Mouse (Mus musculus) spleen, postnatal 10 days (tissue): Measurements from ENCODE around the gene Slc10a7.
"Not testable (repeated sequence)": the region's sequence is repeated elsewhere in the genome, so short reads cannot be mapped to it uniquely, and the experiment has no call there.

Source experiments
- DNase-seq, 2 experiments: peaks; one replicate each; pipeline ENCODE4 v3.0.0; 2021 to 2022; ENCODE audit warnings: low spot score in 2 of 2

Gene Slc10a7

DNA sequence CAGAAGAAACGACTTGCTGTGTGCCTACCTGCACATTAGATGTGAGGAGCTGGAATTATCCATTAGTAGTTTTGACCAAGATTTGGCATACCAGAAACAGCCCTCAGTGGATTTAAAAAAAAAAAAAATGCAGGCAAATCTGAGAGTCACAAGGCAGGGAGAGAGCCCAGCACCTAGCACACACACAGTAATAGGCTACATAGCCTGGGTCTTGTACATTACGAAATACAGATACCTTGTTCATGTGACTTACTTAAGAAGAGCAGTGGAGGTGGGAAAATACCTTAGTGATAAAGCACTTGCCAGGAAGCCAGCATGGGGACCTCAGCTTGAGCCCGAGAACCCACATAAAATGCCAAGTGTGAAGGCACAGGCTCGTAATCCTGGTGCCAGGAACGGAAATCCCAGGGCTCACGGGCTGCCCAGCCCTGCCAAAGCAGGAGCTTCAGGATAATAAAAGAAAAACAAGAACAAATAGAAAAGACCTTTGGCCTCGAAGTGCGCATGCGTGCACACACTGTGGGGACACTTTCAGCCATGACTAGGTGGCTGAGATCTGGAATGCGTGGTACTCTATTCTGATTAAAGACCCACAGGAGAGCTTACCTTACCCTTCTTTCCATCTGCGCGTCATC lies 155.3 kb downstream of the Slc10a7 start:
- no peak for DNase-seq

DNA sequence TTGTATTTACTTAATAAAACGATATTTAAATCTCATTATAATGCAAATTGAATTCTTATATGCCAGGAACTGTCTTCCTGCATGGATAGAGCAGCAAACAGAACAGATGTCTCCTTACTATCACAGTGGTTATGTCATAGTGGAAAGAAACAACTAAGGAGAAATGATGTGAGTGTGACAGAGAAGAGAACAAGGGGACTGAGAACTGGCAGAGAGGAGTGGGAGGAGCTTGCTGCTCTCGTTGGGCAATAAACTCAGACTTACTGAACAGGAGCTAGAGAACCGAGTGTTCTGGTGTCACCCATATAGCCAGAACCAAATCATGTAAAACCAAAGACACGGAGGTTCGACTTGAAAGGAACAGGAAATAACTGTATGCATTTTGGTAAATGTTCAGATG lies 158.3 kb downstream of the Slc10a7 start:
- DNase-seq = no peak

DNA sequence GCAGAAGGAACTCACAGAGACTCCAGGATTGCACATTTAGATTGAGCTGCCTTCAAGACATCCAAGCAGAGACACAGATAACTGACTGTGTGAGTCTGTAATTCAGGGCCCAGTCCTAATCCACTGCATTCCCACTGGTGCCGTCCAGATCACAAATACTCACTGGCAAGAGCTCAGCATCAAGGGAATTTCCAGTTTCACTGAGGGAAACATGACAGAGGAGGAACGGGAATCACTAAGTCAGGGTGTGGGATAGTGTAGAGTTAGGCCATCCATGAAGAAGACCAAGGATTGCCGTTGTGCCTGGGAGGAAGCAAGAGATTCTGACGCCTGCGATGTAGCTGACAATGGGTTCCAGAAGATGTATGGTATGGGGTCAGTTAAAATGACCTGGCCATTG lies 159.1 kb downstream of the Slc10a7 start:
- DNase-seq = no peak

DNA sequence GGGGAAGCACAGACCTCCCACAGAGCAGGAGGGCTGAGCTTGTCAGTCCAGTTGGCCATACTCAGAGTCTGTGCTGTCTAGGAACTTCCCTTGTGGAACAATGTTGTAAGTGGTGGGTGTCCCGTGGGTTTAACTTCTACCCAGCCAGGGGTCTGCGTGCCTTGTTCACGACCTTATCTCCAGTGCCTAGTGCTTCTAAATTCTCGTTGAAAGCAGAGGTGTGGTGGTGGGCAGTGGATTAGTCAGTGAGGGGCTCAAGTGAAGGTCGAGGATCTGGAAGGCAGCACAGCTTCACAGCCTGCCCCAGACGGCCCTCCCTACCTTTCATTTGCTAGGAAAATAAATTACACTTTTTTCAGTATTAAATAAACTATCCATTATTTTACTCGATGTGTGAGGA lies 161.1 kb downstream of the Slc10a7 start:
- no peak for DNase-seq

DNA sequence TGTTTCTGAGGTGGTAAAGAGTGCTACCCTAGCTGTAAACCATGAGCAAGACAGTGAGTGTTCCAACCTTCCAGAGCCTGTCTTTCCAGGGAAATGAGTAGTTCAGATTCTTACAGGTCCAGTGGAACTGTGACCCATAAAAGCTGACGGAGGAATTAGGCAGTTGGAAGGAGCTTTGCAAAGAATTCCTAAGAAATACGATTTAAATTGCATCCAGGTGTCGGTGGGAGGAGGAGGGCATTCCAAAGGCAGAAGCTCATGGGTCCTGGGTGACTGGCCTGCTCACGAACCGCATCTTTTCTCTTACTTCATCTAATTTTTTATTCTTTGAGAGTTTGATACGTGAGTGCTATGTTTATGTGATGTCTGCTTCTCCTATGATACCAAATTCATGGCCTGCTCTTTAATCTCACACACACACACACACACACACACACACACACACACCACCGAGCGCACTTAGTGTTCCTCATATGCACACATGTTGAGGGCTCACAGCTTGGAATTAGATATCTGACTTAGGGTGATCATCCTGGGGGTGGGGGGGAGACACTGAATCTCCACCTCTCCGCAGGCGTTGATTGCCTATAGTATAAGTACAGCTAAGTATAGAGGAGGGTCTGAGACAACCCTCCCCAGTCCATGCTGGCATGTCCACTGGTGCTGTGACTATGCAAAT lies 169.5 kb downstream of the Slc10a7 start:
- DNase-seq = no peak

DNA sequence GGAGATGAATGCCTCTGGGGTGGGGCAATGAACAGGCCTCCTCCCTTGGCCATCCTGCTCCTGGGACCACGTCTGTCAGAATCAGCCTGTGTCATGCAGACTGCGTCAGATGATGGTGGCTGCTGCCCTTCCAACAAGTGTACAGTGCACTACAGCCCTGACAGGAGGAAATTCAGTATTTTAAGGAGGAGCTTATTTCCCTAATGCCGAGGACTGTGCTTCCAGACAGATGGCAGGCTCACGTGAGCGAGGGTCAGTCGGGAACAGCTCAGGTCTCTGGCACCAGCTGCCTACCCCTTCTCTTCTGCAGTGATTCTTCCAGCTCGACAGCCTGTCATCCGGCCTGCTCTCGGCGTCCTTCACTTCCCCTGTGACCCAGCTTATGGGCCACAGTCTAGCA lies 181.6 kb downstream of the Slc10a7 start:
- DNase-seq = no peak

DNA sequence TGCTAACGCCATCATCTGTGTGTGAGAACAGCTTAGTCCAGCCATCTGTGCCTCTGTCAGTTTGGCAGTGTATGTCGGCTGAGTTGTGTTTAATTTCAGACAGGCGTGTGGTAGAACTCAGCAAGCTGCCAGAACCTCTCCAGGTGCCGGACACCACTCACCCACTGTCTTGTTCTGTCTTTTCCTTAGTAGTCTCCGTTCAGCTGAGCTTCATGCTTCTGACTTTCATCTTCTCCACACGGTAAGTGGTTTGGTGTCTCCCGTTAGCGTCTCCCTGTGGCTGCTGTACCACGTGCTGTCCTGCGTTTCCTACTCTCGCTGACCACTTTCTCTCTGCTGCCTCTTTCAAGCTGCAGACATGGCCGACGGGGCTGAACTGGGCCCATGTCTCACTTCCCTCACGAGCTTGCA lies 189.2 kb downstream of the Slc10a7 start:
- DNase-seq = no peak

DNA sequence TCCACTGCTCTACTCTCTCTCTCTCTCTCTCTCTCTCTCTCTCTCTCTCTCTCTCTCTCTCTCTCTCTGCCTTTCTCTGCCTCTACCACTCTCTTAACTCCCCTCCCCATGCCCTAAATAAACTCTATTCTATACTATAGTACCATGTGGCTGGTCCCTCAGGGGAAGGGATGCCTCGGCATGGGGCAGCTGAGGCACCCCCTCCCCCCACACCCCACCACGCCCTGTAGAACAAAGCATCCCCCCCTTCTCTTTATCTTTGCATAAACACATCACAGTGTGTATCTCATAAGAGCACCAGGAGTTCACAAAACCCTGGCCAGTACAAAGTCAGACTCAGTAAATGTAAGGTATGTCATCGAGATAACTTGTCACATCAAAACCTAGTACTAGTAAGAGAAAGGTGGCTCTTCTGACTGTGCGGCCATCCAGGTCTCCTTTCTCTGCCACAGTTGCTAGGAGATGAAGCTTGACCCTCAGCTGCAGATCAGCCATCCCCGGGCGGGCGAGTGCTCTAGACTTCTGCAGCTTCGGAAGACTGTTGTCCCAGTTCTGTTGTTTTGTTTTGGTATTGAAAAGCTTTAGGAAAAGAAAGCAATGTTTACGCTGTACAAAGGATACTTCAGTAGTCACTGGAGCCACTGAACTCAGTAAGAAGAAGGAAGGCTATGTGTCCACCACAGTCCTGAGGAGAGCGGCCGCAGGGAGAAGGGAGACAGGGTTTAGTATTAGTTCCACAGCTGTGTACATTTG lies 194.1 kb downstream of the Slc10a7 start:
- no peak for DNase-seq

DNA sequence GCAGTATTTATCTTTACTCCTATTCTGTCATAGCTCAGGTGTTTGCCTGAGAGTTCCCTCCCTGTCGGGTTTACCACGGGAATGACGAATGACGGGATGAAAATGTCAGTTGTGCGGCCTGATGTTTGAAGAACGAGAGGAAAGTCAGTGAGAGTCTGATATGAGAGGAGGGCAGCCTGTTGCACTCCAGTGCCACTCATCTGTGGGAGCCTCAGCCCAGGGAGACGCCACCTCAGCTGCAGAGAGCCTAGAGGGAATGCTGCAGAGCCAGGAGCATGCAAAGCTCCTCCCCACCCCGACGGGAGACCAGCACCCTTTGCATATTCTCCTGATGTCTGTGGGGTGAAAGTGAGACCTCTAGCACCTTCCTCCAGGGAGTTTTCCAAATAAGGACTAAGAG lies 196.8 kb downstream of the Slc10a7 start:
- no peak for DNase-seq

DNA sequence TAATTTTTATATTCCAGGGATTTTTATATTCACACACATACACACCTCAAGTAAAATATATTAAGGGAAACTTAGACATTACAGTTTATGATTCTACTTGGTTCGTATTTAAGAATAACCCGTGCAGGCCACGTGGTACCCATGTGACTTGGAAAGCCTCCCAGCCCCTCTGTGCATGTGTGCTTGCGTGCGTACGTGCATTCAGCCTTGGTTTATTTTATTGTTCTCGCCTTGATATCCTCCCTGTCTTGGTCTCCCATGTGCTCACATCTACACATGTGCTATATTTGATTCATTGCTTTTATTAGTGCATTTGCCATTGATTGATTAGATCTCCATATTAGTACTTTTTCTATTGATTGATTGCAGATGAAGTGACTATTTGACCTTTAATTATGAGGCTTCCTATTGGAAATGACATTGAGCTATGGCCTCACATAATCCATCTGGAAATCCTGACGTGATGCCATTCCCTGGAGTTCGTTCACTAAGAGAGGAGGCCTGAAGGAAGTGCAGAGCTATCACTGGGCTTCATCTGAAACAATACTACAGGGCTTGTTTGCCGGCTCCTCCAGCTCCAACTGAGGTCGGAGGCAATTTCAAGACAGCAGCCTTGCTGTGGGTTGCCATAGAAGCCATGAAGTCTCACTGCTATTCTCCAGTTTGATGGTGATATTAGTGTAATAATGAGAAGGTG lies 200.9 kb downstream of the Slc10a7 start:
- no peak for DNase-seq

DNA sequence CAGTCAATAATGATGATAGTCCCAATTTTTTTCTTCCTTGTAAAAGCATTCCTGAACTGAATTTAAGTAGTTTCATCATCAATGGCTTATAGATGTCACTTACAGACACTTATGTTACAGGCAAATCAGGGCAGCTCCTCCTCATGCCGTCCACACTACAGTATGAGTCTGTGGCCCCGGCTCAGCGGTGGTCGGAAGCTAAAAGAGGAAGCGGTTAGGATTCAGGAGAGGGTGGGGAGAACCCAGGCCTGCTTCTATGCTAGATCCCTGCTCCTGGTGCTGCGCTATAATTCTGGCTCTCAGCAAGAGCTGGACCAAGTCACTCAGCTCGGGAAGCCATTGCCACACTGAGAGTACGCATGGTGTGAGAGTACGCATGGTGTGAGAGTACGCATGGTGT lies 201.8 kb downstream of the Slc10a7 start:
- DNase-seq = no peak

DNA sequence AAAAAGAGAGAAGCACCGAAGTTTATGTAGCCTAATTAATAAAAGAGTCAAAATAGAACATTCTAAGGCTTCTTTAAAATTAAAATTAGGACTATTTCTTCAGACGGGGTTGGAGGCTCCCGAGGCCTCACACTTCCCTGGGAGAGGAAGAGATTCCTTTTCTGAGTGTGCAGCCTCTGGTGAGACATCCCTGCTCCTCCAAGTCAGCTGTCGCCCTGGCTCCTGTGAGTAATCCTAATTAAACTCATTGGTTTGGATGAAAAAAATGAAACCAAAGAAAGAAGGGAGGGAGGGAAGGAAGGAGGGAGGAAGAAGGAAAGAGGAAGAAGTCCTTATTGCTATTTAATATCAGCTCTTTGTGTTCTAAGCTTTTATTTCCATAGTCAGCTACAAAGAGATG lies 205.7 kb downstream of the Slc10a7 start:
- no peak for DNase-seq

DNA sequence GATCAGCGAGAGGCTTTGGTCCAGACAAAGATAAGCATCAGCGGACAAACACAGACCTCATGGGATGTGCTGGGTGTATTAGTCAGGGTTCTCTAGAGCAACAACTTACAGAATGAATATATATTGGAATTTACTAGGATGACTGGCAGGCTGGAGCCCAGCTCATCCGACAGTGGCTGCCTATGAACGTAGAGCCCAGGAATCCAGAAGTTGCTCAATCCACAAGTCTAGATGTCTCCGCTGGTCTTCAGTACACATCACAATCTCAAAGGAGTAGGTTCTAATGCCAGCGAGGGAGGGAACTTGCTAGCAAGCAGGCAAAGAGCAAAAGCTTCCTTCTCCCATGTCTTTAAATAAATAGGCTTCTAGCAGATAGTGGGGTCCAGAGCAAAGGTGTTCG lies 207.4 kb downstream of the Slc10a7 start:
- DNase-seq = no peak

DNA sequence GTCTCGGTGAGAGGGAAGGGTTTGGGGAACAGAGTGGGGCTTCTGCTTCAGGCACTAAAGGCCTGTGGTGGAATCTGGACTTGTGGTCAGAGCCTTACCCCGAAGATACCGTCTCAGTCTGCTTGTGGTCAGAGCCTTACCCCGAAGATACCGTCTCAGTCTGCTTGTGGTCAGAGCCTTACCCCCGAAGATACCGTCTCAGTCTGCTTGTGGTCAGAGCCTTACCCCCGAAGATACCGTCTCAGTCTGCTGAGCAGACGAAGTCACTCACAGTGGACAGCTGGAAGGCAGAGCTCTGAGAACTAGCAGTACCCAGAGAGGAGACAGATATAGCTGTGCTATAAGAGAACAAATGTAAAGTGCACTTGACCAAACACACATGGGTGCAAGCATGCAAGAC lies 208.0 kb downstream of the Slc10a7 start:
- DNase-seq = not testable (repeated sequence)

DNA sequence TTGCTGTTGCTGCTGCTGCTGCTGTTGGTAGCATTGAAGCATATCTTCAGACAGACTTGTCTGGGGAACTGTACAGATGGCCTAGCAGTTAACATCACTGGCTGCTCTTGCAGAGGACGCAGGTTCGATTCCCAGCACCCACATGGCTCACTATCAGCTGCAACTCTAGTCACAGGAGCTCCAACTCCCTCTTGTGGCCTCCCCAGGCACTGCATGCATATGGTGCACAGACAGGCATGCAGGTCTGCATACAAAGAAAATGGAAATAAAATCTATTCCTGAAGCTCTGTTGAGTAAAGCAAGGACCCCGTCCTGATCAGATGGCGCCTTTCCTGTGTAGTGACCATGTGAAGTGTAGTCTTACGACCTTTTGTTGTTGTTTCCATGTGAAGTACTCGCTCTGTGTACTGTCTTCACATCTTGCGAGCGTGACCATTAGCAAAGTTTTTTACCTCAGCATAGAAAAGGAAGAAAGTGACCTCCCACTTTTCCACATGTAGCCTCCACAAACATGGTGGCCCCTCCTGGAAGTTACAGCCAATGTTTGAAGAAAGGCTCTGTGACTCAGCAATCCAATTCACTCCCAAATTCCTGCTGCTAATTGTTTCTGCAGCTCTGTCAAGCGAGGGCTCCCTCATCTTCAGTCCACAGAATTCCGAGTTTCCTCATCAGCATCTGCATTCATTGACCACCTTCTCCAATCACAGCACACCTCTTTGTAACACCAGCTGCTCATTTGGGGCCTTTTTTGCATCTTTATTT lies 210.3 kb downstream of the Slc10a7 start:
- DNase-seq = no peak

DNA sequence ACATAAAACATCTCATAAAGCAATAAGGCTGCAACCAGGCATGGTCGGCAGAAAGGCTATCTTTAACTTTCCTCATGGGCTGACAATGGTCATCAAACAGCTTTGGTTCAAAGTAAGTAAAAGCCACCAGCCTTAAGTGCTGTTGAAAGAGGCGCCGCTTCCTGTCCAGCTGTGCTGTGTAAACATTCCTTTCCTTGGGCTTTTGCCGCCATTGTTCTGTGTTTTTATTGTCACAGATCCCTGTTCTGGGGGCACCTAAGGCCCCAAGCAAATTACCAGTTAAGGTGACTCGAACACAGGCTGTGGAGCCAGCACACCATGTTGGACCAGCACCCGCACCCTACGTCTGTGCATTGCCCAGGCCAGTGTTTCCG lies 210.9 kb downstream of the Slc10a7 start:
- DNase-seq = no peak

DNA sequence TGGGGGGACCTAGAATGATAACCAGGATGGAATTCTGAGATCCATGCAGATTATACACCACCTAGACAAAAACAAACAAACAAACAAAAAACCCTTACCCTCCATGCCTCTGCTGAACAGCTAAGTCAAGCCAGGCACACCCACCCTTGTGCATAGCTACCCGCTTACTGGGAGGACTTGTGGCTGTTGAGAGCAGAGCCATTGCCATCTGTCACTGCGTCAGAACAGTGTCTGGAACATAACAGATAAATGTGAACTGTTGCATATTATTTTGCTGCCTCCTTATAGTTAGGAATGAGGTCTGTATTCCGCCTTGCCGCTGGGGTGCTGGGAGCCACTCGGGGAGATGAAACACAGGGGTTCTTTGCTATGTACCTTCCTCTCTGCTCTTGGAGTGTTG lies 212.4 kb downstream of the Slc10a7 start:
- DNase-seq = no peak

DNA sequence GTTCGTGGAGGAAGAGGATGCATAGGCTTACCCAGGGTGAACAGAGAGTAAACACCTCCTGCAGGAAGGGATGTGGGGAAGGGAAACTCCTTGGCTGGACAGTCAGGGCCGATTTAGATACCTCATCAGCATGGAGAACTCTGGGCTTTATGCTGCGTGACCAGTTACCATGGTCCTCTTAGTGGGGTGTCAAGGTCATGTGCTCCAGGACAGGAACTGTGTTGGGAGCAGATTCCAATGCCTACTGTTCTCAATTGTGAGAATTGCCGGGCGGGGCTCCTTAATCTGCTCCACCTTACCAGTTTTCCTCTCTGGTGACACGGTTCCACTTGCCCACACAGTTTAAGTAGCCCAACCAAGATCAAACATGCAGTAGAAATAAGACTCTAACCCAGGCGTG lies 213.1 kb downstream of the Slc10a7 start:
- DNase-seq = no peak

DNA sequence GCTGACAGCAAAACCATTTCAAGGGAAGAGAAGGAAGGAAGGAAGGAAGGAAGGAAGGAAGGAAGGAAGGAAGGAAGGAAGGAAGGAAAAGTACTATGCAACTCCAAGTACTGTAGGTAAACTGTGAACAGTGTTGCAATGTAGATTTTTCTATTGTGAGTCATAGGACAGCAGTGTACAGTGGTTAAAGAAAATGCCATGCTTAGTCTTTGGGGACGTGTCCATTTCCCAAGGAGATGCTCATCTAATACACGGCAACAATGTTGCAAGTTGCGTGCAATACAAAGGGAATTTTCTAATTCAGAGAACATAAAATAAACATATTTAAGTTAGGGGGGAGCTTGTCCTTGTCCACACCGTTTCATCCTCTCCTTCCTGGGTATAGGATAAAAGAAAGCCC lies 215.7 kb downstream of the Slc10a7 start:
- DNase-seq = no peak

DNA sequence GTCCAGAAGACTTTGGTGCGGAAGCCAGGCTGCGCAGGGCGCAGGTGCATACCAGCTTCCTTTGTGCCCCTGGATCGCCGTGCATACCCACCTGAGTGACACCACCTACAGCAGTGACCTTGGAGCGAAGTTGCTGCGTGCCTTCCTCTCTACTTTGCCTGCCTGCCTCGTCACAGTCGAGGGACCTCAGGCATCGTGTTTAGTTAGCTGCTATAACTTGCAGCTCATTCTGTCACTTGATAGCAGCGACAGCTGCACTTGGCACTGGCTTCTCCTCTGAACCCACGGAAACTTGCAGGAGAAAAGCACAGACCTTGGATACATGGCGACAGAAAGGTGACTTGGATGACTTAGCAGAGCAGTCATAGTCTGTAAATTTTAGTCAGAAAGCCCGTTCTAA lies 219.1 kb downstream of the Slc10a7 start:
- no peak for DNase-seq

DNA sequence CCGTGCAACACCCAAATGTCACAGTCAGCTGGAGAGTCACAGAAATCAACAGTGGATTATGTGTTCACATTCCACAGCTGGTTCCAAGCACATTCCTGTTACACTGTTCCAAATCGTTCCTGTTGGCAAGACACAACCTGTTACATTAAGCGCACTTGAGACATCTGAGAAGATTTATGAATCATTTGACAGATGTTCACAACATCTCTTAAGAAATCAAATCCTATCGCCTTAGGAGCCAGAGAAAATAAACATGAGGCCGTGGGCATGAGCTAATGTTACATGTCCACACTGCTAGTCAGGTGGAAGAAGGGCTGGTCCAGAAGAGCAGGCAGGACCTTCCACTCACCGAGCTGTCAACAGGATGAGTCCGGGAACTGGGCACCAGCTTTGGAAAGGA lies 223.3 kb downstream of the Slc10a7 start:
- DNase-seq = no peak

DNA sequence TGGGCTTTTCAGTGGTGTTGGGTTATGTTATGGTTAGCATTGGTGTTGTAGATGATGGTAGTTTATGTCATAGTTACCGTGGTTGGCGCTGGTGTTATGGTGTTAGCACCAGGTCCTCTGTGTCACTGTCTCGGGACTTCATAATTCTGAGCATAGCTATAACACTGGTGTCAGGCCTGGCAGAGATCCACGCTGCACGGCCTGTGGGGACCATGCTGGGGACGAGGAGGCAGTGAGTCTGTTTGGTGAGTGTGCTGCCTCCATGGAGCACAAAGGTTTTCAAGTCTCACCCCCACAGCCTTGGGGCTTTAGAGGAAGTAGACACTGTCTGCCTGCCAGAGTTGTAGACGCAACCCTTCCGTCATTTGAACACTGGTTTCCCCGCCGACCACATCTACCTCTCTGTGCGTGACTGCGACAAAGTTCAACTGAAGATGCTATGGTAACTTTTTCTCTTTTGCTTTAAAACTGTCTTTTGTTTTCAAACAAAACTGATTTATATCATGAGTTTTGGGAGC lies 223.9 kb downstream of the Slc10a7 start:
- no peak for DNase-seq
